Mouse (Mus musculus) T-cell, adult 66 days (primary cell): ENCODE data around the gene Rab15. TPM values are rescaled to one million over a fixed set of nuclear protein-coding genes. Genes with fewer than 3 reads are reported as not detected.

Experiments used
- total RNA-seq, 2 experiments: library from RNA; stranded (reverse); gene quantifications; 3 replicates in 1 of 2; 4 replicates in 1 of 2; pipeline ENCODE4 v1.2.4; 2023

Gene Rab15
- not detected for total RNA-seq

GRCm38 (mm10) chr12:76822651-76823041 lies at the start of gene Rab15:
Gene Rab15, minus strand, starts transcription at chr12:76822908.

GRCm38 (mm10) chr12:76795350-76795749 lies 27.4 kb downstream of the Rab15 start, which contains the start of gene Gpx2:
Gene Gpx2, minus strand, starts transcription at chr12:76795554.

GRCm38 (mm10) chr12:76765354-76765851 lies 57.3 kb downstream of the Rab15 start, which contains the start of the genes Churc1 and Fntb:
Gene Churc1, plus strand, starts transcription at chr12:76765538.
Gene Fntb, plus strand, starts transcription at chr12:76765589.

Other genes with a start within 250 kb of the Rab15 start
- 1 to 10 TPM; 1.1 to 2.0 TPM for gene Sptb, start 112.4 kb downstream of the Rab15 start, total RNA-seq
- 10 to 100 TPM; 47.6 to 62.7 TPM for gene Churc1, start 57.4 kb downstream of the Rab15 start, total RNA-seq
- 10 to 100 TPM; 43.1 to 43.7 TPM for gene Fntb, start 57.3 kb downstream of the Rab15 start, total RNA-seq
- 1 to 10 TPM in 1 of 2 experiments, under 1 TPM in 1; 0.76 to 1.1 TPM for gene Gpx2, start 27.4 kb downstream of the Rab15 start, total RNA-seq
- gene Max, start 139.3 kb upstream of the Rab15 start, total RNA-seq = 100 to 1,000 TPM; 202 TPM